Mouse (Mus musculus) stomach, embryonic 14.5 days (tissue): Measurements from ENCODE around the gene Itfg2. TPM values are rescaled to one million over a fixed set of nuclear protein-coding genes. Genes with fewer than 3 reads are reported as not detected.
"Not testable (repeated sequence)": the region's sequence is repeated elsewhere in the genome, so short reads cannot be mapped to it uniquely, and the experiment has no call there.

ENCODE experiments used
- ATAC-seq: fragments of 200-750 bp; cut with Nextera tagmentation; 2 replicates; pipeline ENCODE4 v1.8.0; 2017; ENCODE audit warnings: low read depth, moderate TSS enrichment; ENCODE audit not compliant: insufficient number of reproducible peaks, insufficient read depth, low FRiP score
- H3K27ac ChIP-seq: fragments of 300-500 bp; sonication (generic); 2 replicates; pipeline ENCODE4 v1.5.1; 2014; ENCODE audit warnings: mild to moderate bottlenecking, low read length, moderate library complexity, mixed read lengths
- H3K27me3 ChIP-seq: fragments of 300-500 bp; sonication (generic); 2 replicates; pipeline ENCODE4 v1.6.1; 2014; ENCODE audit warnings: low read length, control low read depth, mixed read lengths; ENCODE audit not compliant: control insufficient read depth, insufficient read depth
- H3K36me3 ChIP-seq: fragments of 300-500 bp; sonication (generic); 2 replicates; pipeline ENCODE4 v1.6.1; 2014; ENCODE audit warnings: mild to moderate bottlenecking, control low read depth, low read length, moderate library complexity, mixed read lengths; ENCODE audit not compliant: control insufficient read depth, insufficient read depth
- H3K4me1 ChIP-seq: fragments of 300-500 bp; sonication (generic); 2 replicates; pipeline ENCODE4 v1.6.1; 2014; ENCODE audit warnings: low read length, control low read depth, mixed read lengths; ENCODE audit not compliant: control insufficient read depth, insufficient read depth
- H3K4me2 ChIP-seq: fragments of 300-500 bp; sonication (generic); replicated peaks from 2 replicates; pipeline ENCODE4 v1.6.1; 2014; ENCODE audit warnings: low read depth, low read length, control low read depth
- H3K4me3 ChIP-seq: fragments of 300-500 bp; sonication (generic); 2 replicates; pipeline ENCODE4 v1.5.1; 2014; ENCODE audit warnings: low read depth, low read length, control low read depth
- H3K9ac ChIP-seq: fragments of 300-500 bp; sonication (generic); replicated peaks from 2 replicates; pipeline ENCODE4 v1.6.1; 2014; ENCODE audit warnings: low read depth, mild to moderate bottlenecking, control low read depth, low read length, moderate library complexity, mixed read lengths
- H3K9me3 ChIP-seq: fragments of 300-500 bp; sonication (generic); 2 replicates; pipeline ENCODE4 v1.6.1; 2016; ENCODE audit warnings: low read depth, low read length, control low read depth; ENCODE audit not compliant: control insufficient read depth
- WGBS: fragments of 180-500 bp; shearing (Covaris S2); extraction: QIAGEN DNeasy Blood & Tissue Kit; methylation state at CpG from one replicate; pipeline ENCODE4 v1.1.7; 2014; 5-methylcytosine and 5-hydroxymethylcytosine counted together
- polyA plus RNA-seq: library from polyadenylated mRNA; unstranded; fragments of >200 nt; fragmentation: Nextera tagmentation; extraction: Ambion mirVana; gene quantifications from 2 replicates; pipeline ENCODE4 v1.2.1, GENCODE M21; 2014

Gene Itfg2
- polyA plus RNA-seq, 1 experiment from 2014 or later = 33.4 TPM

DNA sequence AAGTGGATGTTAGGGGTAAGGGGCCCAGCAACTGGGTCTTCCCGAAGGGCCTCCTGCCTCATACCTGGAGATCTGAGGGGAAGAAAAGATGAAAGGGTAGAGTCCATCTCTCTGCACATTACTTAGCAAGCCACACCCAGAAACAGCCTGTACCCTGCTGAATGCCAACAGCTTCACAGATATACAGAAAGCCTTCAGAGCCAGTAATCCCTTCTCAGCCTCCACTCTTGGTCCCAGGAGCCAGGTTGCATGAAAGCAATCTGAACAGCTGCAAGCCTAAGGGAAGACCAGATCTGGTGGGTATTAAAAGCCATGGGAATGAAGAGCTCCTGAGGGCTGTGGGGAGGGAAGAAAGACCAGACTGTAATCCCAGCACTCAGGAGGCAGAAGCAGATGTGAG, 35.5 kb downstream of the Itfg2 start:
- Histone ChIP-seq H3K9ac (no peak overlapping the region), H3K36me3 (no peaks in the 10 kb centered on the region), H3K4me3 (no peak overlapping the region), H3K4me2 (no peak overlapping the region), H3K9me3 (no peaks in the 10 kb centered on the region), H3K27me3 (no peaks in the 10 kb centered on the region), H3K4me1 (no peaks in the 10 kb centered on the region), H3K27ac (no peak overlapping the region)
- 80% methylated on average over 1 of the region's 1 CpGs for WGBS
- no peak for ATAC-seq

DNA sequence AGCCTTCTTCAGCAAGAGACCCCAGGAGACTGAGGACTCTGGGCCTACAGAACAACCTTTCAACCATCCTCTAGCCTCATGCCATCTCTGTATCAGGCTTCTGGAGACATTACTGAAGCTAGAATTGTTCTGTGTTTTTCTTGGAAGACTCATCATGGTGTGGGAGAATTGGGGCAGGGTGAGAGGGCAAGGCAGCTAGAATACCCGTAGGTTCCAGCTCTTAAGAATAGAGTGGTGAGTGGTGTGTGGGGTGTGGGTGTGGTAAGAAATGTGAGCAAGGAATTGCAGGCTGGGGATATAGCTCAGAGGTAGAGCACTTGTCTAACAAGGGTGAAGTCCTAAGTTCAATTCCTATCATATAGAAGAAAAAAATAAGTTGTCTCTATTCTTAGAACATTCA, 39.7 kb downstream of the Itfg2 start:
- WGBS = 80% methylated on average over 1 of the region's 1 CpGs
- no peak overlapping the region for H3K4me2 ChIP-seq

DNA sequence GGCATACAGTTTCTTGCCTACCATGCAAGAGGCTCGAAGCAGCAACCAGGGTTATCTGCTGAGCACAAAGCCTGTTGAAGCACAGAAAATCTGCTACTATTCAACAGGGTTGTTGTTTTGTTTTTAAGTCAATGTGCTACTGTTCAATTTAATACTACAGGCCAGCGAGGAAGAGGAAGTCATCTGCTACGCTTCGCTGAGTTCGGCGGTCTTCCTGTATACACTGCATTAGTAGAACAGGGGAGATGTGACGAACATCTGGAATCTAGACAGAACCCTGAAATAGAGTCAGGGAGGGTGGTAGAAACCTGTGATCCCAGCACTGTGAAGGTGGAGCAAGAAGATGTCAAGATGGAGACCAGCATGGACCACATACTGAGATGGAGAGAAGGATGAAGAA, 41.0 kb downstream of the Itfg2 start:
- no peaks in the 10 kb centered on the region for H3K9me3 ChIP-seq
- 84% methylated on average over 7 of the region's 7 CpGs for WGBS
- no peaks in the 10 kb centered on the region for H3K27me3 ChIP-seq
- H3K9ac ChIP-seq = no peak overlapping the region
- no peak overlapping the region for H3K4me2 ChIP-seq
- no peak for ATAC-seq
- no peaks in the 10 kb centered on the region for H3K36me3 ChIP-seq
- no peak overlapping the region for H3K4me3 ChIP-seq
- H3K27ac ChIP-seq = no peak overlapping the region
- H3K4me1 ChIP-seq = no peaks in the 10 kb centered on the region

More for the DNA sequence above, 39.7 kb downstream of the Itfg2 start:
- Histone ChIP-seq H3K36me3 (no peaks in the 10 kb centered on the region), H3K27ac (no peak overlapping the region), H3K9ac (no peak overlapping the region), H3K27me3 (no peaks in the 10 kb centered on the region), H3K9me3 (no peaks in the 10 kb centered on the region), H3K4me1 (no peaks in the 10 kb centered on the region), H3K4me3 (no peak overlapping the region)
- ATAC-seq = no peak

DNA sequence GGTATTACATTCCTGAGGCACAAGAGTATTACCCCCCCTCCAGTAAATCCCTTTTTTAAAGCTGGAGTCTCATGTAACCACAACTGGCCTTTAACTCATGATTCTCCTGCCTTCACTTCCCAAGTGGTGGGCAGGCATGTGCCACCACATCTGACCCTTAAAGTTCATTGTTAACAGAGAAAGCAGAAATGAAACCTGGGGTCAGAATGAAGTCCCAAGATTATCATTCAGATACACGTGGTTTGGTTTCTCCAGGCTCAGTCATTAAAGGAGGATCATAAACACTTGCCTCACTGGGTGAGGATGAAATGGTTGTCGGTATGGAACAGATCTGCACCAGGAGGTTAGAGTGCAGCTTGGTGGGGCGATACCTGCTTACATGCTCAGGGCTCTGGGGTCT, 43.5 kb downstream of the Itfg2 start:
- Histone ChIP-seq H3K4me3 (no peak overlapping the region), H3K9ac (no peak overlapping the region), H3K36me3 (peaks cover 7% of the 10 kb centered on the region; the same call in 1 of the 2 replicates), H3K4me1 (no peaks in the 10 kb centered on the region), H3K27me3 (no peaks in the 10 kb centered on the region), H3K4me2 (no peak overlapping the region), H3K27ac (no peak overlapping the region), H3K9me3 (no peaks in the 10 kb centered on the region)
- WGBS = 72% methylated on average over 3 of the region's 3 CpGs
- no peak for ATAC-seq

DNA sequence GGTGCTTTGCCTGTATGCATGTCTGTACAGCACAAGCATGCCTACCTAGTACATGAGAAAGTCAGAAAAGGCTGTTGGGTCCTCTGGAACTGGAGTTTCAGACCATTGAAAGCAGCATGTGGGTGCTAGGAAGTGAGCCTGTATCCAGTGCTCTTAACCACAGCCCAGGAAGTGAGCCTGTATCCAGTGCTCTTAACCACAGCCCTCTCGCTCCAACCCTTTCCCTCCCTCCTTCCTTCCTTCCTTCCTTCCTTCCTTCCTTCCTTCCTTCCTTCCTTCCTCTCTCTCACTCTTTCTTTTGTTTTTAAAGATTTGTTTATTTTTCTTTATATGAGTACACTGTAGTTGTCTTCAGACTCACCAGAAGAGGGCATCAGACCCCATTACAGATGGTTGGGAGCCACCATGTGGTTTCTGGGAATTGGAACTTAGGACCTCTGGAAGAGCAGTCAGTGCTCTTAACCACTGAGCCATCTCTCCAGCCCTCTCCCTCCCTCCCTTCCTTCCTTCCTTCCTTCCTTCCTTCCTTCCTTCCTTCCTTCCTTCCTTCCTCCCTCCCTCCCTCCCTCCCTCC, 44.0 kb downstream of the Itfg2 start:
- H3K36me3 ChIP-seq, H3K9ac ChIP-seq, H3K9me3 ChIP-seq, H3K27me3 ChIP-seq, H3K4me2 ChIP-seq, H3K27ac ChIP-seq, ATAC-seq, H3K4me3 ChIP-seq, H3K4me1 ChIP-seq: not testable (repeated sequence)
- 72% methylated on average over 1 of the region's 1 CpGs for WGBS

DNA sequence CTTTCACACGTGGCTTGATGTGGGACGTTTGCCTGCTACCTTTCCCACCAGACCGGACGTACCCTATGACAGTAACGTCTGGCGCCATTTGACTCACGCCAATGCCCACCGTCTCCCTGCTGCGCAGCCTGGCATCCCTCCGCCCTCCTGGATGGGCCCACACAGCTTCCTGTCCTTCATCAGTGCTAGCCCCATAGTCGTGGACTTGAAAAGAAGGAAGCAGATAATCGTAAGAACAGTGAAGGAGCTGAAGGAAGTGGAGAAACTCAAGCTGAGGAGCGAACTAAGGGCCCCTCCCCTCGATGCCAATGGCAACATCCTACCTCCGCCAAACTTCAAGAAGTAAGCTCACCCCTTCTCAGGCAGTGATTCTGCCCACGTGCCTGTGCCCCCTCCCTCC, 45.1 kb downstream of the Itfg2 start:
- Histone ChIP-seq H3K36me3 (peaks cover 12% of the 10 kb centered on the region; the same call in 1 of the 2 replicates), H3K9me3 (no peaks in the 10 kb centered on the region), H3K4me2 (no peak overlapping the region), H3K9ac (no peak overlapping the region), H3K4me1 (no peaks in the 10 kb centered on the region), H3K4me3 (no peak overlapping the region), H3K27ac (no peak overlapping the region), H3K27me3 (no peaks in the 10 kb centered on the region)
- no peak for ATAC-seq
- 84% methylated on average over 16 of the region's 16 CpGs for WGBS

DNA sequence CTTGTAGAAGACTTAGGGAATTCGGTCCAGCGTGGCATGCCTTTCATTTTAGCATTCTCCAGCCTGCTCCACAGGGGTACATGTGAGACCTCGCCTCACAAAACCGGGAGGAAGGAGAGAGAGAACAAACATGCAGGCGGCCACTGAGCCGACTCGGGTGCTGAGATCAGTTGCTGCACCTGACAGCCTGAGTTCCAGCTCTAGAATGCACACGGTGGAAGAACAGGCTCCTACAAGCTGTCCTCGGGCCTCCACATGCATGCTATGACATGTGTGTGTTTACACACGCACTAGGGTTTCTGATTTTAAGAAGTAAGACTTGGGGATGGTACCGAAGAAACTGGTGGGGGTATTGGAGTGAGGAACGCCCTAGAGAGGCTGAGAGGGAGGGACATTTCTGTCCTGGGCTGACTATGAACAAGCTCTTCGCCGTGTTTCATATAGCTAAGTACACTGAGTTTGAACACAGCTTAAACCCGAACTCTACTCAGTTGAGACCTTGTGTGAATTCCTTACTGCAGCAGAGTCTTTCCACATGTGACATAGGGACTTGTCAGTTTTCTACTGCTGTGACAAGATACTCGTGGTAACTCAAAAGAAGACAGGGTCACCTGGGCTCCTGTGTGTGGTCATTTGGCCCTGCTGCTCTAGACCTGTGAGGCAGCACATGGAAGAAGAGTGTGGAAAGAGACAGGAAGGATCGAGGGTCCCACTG, 48.2 kb downstream of the Itfg2 start:
- H3K4me2 ChIP-seq = no peak overlapping the region
- 79% methylated on average over 17 of the region's 17 CpGs for WGBS
- H3K27me3 ChIP-seq = no peaks in the 10 kb centered on the region
- no peaks in the 10 kb centered on the region for H3K9me3 ChIP-seq
- no peak overlapping the region for H3K4me3 ChIP-seq
- no peak for ATAC-seq
- peaks cover 39% of the 10 kb centered on the region for H3K36me3 ChIP-seq
- H3K4me1 ChIP-seq = no peaks in the 10 kb centered on the region
- H3K9ac ChIP-seq = no peak overlapping the region
- no peak overlapping the region for H3K27ac ChIP-seq

DNA sequence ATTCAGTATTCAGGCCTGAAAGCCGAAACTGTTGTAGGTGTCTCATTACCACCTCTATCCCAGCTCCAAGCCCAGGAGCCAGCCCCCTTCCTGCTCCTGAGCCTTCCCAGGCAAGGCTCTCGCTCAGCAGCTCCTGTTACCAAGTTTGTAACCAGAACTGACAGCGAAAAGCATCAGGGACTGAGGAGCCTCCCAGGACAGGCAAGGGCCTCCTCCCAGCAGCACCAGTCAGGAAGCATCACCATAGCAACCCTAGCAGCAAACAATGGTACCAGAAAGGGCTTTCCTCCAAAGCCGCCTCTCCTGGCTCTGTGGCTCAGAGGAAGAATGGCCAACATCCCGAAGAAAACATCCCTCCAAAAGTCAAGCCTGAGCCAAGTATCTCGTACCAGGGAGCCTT, 49.5 kb downstream of the Itfg2 start, which contains the start of the genes Tex52 and Gm44596:
Gene Tex52, plus strand, starts transcription at position 265 of the 400 bp plus-strand sequence.
Gene Gm44596, plus strand, starts transcription at position 312 of the 400 bp plus-strand sequence.
- no peaks in the 10 kb centered on the region for H3K4me1 ChIP-seq
- H3K4me2 ChIP-seq = no peak within 1 kb of the TSS
- 47% methylated on average over 6 of the region's 6 CpGs for WGBS
- H3K4me3 ChIP-seq = no peak within 1 kb of the TSS
- no peak for ATAC-seq
- H3K27me3 ChIP-seq = no peaks in the 10 kb centered on the region
- H3K9me3 ChIP-seq = no peaks in the 10 kb centered on the region
- peaks cover 51% of the 10 kb centered on the region for H3K36me3 ChIP-seq
- H3K27ac ChIP-seq = no peak within 1 kb of the TSS
- no peak within 1 kb of the TSS for H3K9ac ChIP-seq
